Mouse (Mus musculus) c-Kit-positive CD71-positive TER-119-negative erythroid progenitor cells, embryonic 14.5 days (primary cell): ENCODE results near the gene Lck.
"Not testable (repeated sequence)": the region's sequence is repeated elsewhere in the genome, so short reads cannot be mapped to it uniquely, and the experiment has no call there.

Experiments used
- DNase-seq: peaks from one replicate; pipeline ENCODE4 v3.0.0-alpha.2; 2013; ENCODE audit warnings: low read depth

The Lck gene

GRCm38 (mm10) chr4:129555421-129555861 is 18.0 kb downstream of the Lck start:
- peak; percentile 65 for DNase-seq

DNA sequence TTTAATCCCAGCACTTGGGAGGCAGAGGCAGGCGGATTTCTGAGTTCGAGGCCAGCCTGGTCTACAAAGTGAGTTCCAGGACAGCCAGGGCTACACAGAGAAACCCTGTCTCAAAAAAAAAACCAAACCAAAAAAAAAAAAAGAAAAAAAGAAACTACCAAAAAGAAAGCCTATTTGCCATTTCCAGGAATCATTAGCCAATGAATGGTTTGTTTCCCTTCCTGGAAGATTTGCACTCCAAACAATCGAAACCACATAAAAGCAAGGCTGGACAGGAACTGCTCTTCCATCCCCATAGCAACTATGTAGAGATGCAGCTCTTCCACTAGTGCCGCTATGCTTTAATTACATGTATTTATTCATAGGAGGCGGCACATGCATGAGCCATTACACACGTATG is 18.9 kb downstream of the Lck start:
- not testable (repeated sequence) for DNase-seq

DNA sequence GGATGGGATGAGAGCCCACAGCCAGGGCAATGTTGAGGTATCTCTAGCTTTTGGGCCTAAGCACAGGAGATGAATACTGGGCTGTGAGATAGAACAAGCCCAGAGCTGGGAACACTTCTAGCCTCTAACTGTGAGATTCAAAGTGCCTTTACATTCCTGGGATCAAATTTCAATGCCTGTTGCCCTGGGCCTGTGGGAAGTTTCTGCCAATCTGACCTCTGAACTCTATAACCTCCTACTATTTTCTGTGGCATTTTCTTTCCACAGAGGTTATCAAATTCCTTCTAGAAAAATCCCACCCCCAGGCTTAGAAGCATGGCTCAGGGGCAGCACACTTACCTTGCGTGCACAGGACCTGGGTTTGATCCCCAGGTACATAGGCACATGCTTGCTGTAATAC is 23.1 kb downstream of the Lck start:
- DNase-seq = no peak

DNA sequence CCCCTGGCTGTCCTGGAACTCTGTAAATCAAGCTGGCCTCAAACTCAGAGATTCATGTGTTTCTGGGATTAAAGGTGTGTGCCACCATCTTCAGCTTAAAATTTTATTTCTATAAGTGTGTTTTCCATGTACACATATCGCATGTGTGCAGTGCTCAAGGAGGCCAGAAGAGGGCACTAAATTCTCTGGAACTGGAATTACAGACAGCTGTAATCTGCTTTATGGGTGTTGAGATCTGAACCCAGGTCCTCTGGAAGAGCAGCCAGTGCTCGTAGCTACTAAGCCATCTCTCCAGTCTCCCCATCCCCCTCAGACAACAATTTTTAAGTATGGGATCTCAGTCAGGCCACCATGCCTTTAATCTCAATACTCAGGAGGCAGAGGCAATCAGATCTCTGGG is 24.1 kb downstream of the Lck start:
- DNase-seq = no peak

DNA sequence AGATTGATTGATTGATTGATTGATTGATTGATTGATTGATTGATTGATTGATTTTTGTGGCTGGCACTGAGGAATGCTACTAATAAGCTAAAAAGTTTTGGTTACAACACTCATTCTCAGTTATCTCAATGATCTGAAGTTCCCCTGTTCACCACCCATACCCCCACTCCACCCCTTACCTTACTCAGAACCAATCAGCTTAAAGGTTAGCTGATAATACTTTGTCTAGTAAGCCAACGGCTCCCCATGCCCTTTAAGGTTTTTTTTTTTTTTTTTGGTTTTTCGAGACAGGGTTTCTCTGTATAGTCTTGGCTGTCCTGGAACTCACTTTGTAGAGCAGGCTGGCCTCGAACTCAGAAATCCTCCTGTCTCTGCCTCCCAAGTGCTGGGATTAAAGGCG is 25.8 kb downstream of the Lck start:
- not testable (repeated sequence) for DNase-seq

- no peak for DNase-seq
Measured at GRCm38 (mm10) chr4:129544106-129544505, 29.3 kb downstream of the Lck start.

DNA sequence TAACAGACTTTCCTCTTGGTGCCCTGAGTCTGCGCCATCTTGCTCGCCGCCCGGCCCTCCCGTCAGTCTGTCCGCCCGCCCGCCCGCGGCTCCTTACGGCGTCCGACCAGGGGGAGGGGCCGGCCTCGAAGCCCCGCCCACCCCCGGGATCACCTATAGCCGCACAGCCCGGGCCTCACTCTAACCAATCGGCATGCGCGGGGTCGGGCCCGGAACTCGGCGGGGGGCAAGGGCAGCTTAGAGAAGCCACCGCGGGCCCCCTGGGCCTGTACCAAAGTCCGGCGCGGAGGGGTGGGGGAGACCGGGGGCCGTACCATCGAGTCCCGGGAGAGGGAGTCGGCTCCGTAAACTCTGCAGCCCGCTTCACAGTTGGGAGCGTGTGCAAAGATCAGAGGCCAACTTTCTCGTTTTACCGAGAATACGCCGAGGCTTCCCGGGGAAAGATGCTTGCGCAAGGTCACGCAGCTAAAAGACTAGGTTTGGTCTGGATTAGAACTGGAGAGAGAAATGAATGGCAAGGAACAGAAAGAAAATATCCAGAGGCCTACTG is 30.8 kb downstream of the Lck start, which contains the start of gene Hdac1:
Gene Hdac1 (minus strand): TSS at position 122 of the 550 bp plus-strand sequence.
- peak; percentile 96 for DNase-seq

DNA sequence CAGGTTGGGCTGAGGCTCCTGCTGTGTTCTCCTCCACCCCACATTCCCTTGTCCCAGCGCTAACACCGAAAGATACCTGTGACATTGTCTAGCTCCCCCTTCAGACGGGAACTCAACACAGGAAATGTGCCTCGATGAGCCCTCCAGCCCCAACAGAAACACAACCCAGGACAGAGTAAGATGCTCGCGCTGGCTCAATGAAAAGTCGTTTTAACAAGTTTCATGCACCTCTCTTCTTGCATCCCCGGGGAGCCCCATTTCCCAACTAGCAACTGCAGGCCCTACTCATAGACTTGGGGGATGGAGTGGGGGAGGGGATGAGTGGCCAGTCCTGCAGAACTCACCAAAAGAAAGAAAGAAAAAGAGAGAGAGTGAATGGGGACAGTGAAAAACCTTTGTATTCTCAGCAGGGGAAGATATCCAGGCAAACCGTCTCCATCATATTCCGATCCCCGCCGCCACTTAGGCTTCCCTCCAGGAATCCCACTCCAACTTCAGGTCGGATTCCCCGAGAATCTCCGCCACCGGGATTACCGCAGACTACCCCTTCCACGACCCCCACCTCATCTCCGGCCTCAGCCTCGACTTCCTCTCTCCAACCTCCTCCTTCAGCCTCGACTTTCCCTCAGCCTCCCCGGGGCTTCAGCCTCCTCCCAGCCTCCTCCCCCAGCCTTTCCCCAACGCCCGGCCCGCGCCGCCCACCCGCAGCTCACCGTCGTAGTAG is 31.4 kb downstream of the Lck start:
- peak; percentile 52 for DNase-seq

- peak; percentile 55 for DNase-seq
Measured at GRCm38 (mm10) chr4:129540012-129540411, 33.4 kb downstream of the Lck start.

- DNase-seq = not testable (repeated sequence)
Measured at GRCm38 (mm10) chr4:129528901-129529300, 44.5 kb downstream of the Lck start.

- DNase-seq = no peak
Measured at GRCm38 (mm10) chr4:129525889-129526288, 47.6 kb downstream of the Lck start.

DNA sequence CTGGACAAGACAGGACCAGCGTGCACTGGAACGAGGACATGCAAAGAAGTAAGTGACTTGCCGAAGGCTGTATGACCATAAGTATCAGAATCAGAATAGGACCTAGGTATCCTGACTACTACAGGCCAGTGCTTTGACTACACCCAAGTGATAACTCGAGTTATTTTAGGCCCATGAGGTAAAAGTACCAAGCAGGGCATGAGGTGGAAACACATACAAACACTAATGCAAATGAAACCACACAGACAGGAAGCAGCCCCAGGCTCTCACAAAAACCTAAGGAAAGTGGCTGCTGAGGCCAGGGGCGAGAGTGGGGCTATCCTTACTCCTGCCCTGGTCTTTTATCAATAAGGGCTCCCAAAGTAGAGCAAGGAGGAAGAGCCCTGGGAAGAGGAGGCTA is 48.1 kb downstream of the Lck start:
- no peak for DNase-seq

DNA sequence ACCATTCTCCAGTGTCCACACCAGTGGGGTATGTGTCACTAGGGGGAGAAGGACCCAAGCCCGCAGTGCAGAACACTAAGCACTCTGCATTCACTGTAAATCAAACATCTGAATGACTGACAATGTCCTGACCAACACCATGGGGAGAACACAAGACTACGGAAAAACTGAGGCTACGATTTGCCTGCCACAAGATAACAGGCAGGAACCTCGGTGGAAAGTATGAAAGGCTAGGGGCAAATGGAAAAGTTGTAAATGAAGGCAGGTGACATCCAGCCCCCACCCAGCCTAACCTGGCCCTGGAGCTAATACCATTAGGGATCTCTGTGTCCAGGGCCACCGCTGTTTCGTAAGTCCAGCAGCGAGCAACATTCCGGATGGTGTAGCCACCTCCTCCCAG is 54.9 kb downstream of the Lck start:
- DNase-seq = no peak

DNA sequence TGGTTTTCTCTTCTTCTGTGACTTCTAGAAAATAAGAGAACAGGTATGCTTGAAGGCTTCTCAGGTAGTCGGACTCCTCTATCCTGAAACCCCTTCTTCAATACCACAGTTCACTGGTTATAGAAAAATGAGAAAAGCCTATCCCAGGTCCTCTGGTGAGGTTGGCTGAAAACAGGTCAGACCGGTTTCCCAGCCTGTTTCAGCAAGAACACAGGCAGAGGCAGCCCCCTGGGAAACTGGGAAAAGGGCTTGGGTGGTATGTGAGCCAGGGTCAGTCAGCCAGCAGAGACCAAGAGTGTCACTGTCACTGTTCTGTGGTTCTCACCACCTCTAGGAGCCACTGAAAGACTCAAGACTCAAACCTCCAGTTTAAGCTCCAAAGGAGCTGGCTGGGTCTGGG is 56.5 kb downstream of the Lck start:
- no peak for DNase-seq

GRCm38 (mm10) chr4:129514300-129514898 is 59.0 kb downstream of the Lck start:
- peak; percentile 48 for DNase-seq

DNA sequence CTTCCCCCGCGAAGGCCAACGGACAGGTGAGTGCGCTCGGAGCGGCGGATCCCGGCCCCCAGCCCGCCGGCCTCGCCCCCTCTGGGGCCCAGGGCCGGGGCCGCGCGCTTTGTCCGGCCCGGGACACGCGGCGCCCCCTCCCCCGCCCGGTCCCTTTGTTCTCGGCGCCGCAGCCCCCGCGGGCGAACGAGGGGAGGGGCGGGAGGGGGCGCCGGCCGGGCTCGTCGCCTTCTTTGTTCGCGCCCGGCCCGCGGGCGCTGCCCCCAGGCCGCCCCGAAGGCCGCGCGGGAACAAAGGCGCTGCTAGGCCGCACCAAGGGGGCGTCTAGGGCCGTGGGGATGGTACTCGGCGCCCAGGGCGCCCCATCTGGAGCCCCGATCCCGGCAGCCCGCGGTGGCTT is 59.5 kb downstream of the Lck start:
- DNase-seq = no peak

DNA sequence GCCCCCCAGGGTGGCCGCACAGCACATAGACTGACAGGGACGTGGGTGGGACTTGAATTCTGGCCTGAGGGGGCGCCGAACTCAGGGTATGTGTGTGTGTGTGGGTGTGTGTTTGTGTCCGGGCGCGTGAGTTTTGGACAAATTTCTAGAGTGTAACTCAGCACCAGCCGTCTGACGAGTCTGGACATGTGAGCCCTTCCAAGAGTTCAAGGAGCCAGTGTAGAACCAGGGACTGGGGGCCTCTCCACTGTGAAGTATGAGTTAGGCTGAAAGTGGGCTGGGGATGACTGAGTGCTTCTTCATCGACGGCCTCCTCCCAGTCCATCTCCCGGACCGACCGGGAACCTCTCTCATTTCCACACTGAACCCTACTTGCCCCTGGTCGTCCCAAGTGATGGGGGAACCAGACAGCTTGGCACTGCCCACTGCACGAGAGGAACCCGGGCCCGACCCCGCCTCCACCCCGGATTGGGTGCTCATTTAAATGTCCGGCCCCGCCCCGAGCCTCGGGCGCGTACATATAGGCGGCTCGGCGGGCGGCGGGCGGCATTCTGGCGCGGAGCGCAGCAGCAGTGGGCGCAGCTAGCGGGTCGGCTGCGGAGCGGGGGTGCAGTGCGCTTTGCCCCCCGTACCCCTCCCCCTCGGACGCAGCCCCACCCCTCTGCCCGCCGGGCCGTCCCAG is 60.2 kb downstream of the Lck start, which contains the start of gene Marcksl1:
Gene Marcksl1 (plus strand): TSS at position 496 of the 682 bp plus-strand sequence.
- DNase-seq = peak; percentile 72

DNA sequence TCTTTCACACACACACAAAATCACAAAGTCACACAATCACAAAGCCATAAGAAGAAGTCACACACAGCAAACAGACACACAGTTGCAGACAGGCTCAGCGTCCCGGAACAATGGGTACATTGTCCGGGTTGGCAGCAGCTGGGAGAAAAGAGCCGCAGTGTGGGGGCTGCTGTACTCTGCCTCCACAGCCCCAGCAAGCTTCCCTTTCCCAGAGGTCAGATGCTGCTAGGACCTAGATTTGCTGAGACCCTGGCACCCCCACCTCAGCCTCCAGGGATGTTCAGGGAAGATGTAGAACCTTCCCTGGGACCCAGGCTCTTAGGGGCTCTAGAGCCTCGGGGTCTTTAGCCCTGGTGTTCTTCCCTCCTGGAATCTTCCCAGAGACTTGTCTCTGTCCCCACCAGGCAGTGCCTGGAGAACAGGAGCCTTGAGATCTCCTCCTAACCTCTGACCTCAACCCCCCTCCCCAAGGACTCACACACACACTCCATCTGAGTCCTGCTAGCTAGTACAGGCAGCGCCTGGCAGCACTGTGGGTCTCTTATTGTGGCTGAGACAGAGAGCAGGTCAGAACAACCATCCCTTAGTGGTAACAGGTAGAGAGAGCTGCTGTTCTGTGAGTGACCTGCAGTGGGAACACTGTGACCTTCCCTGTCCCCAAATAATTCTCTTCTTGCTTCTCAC is 61.9 kb downstream of the Lck start:
- no peak for DNase-seq

- no peak for DNase-seq
Measured at GRCm38 (mm10) chr4:129510723-129511412, 62.6 kb downstream of the Lck start.

DNA sequence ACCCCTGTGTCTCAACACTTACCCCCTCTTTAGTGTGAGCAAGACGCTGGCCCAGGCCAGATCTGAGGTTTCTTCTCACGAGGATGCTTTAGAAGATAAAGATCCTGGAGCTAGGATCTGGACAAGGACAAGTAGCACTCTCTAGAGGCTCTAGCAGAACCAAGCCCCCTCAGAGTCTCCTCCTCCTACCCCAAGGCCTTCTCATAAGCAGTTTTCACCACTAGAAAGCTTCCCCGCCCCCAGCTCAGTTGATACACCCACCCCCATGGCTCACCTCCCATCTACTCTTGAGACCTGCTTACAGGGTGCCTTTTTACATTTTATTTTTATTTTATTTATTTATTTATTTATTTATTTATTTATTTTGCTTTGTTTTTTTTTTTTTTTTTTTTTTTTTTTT is 63.8 kb downstream of the Lck start:
- no peak for DNase-seq

DNA sequence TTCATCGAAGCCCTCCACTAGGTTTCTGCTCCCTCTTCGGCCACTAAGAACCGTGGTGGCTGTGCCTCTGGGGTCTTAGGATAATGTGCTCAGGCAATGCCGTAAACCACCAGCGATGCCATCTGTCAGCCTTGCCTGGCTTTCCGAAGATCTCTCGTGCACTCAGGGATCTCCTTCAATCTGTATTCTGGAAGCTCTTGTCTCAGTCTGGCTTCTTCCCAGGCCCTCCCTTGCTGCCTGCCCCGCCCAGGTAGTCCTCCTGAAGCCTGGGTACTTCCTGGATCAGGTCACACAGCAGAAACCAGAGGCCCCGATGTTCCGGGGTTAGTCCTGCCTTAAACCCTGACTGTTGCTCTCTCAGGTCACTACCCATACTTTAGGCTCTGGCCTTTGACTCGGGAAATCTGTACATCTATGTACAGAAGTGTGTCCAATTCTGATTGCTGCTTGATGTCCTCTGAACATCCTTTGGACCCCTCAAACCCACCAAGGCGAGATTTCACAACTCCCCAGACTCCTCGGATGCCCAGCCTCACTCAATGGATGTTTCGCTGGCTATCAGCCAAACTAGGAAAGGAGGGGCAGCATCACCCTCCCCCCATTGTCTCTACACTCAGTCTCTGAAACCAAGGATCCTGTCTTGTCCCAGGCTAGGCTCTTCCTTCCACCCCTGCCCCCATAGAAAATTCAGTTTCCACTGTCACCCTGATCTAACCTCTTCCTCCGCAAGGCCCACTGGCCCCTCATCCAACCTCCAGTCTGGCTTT is 64.4 kb downstream of the Lck start:
- DNase-seq = no peak
